Comparison of ENCODE assay signal across 22 mouse cellular contexts in the genomic region with DNA sequence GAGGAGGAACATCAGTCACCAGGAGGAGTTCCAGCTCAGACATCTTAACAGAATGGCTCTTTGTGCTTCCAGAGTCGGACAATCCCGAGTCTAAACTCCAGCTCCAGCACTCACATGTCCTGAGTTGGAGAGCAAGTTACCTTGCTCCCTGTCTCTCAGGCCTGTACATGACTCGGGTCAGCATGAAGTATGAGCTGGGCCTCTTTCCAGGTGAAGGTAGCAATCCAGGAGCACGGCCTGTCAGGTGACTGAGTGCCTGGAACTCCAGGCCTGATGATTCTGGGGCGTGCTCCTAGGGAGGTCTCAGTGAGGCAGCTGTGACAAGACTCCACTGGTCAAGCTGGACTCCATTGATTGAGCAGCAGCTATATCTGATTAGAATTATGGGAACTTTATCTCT.
DNase-seq lines count a peak whose midpoint lies in the region; ATAC-seq and TF ChIP-seq lines count a peak whose summit lies in the region.
"Had no signal": no experiment of that assay in that cellular context is flagged by ENCODE, and none has a peak within 500 bp of the region (broad histone marks: within the 10 kb centered on the region; RNA-seq: fewer than 3 reads in every experiment).

No protein-coding gene starts in this region.

- no peak for TF ChIP-seq POLR2A in testis, adult 2 months (IDR thresholded peaks at IDR 0.05; ENCODE audit: control insufficient read depth, low read depth, low read length)

- WGBS in kidney, embryonic 15.5 days: 80% methylated on average over 5 of the region's 5 CpGs
- 88% methylated on average over 5 of the region's 5 CpGs for WGBS in forebrain, embryonic 10.5 days

- no peak for ATAC-seq in kidney, embryonic 15.5 days (replicated peaks; ENCODE audit: low FRiP score)
- ATAC-seq: CD4-positive, CD25-positive, alpha-beta regulatory T cell, adult 4 months; forebrain, embryonic 14.5 days had no signal

- H3K27me3 ChIP-seq in kidney, embryonic 15.5 days: no peaks in the 10 kb centered on the region
- no peaks in the 10 kb centered on the region for H3K27me3 ChIP-seq in testis, adult 2 months (ENCODE audit: control insufficient read depth, insufficient read depth, low read length)
- no peaks in the 10 kb centered on the region for H3K27me3 ChIP-seq in forebrain, embryonic 10.5 days (ENCODE audit: poor library complexity, severe bottlenecking)
- H3K27me3 ChIP-seq: hindbrain, embryonic 12.5 days had no signal

- H3K4me1 ChIP-seq in kidney, embryonic 15.5 days: 0 out of 2 replicates have a peak, but pooled peaks cover under 1% of the 10 kb centered on the region
- H3K4me1 ChIP-seq in testis, adult 2 months (ENCODE audit: control insufficient read depth, insufficient read depth, low read length): no peaks in the 10 kb centered on the region; the same call in 1 of the 2 replicates
- 0 out of 2 replicates have a peak, but pooled peaks cover 3% of the 10 kb centered on the region for H3K4me1 ChIP-seq in forebrain, embryonic 10.5 days
- H3K4me1 ChIP-seq: hindbrain, embryonic 12.5 days had no signal

- H3K4me3 ChIP-seq in kidney, embryonic 15.5 days (replicated peaks): no peak overlapping the region
- H3K4me3 ChIP-seq in testis, adult 2 months (ENCODE audit: control insufficient read depth, low read depth, low read length): no peak overlapping the region
- no peak overlapping the region for H3K4me3 ChIP-seq in forebrain, embryonic 10.5 days
- H3K4me3 ChIP-seq: embryonic facial prominence, embryonic 10.5 days; heart, embryonic 10.5 days; hindbrain, embryonic 12.5 days had no signal

- H3K27ac ChIP-seq in kidney, embryonic 15.5 days: no peak overlapping the region
- H3K27ac ChIP-seq in testis, adult 2 months (ENCODE audit: control insufficient read depth, insufficient read depth, low read depth, low read length): peak overlapping the region; percentile 28; the same call in 1 of the 2 replicates
- no peak overlapping the region for H3K27ac ChIP-seq in forebrain, embryonic 10.5 days
- H3K27ac ChIP-seq: embryonic facial prominence, embryonic 10.5 days; heart, embryonic 10.5 days; hindbrain, embryonic 12.5 days had no signal

- peak; percentile 49 for DNase-seq in kidney, adult 11 months
- DNase-seq in kidney, postnatal 25 days: peak; percentile 41 to 70
- no peak for DNase-seq in kidney, postnatal 14 days
- no peak for DNase-seq in testis, postnatal 10 days (ENCODE audit: low spot score)
- no peak for DNase-seq in forebrain, embryonic 10.5 days (ENCODE audit: extremely low spot score, low spot score)
- DNase-seq: adrenal gland, adult 8-10 months; adrenal gland, postnatal 36 days; B cell, adult 2 months; cerebellum, adult 2 months; cerebellum, postnatal 10 days; gastrocnemius, postnatal 36 days; heart, adult 18-20 months; heart, postnatal 10 days; heart, postnatal 4 days had no signal

- no peak for TF ChIP-seq CTCF in testis, adult 2 months (IDR thresholded peaks at IDR 0.05; ENCODE audit: control insufficient read depth, insufficient read depth, insufficient replicate concordance, low read depth, low read length)

- no peak overlapping the region for H3K4me2 ChIP-seq in kidney, embryonic 15.5 days
- H3K4me2 ChIP-seq: hindbrain, embryonic 12.5 days had no signal

- H3K36me3 ChIP-seq in kidney, embryonic 15.5 days: peaks cover 7% of the 10 kb centered on the region; the same call in 1 of the 2 replicates
- no peaks in the 10 kb centered on the region for H3K36me3 ChIP-seq in testis, adult 2 months (ENCODE audit: control insufficient read depth, insufficient read depth, low read length)
- H3K36me3 ChIP-seq in forebrain, embryonic 10.5 days (replicated peaks): 0 out of 2 replicates have a peak, but pooled peaks cover 1% of the 10 kb centered on the region
- H3K36me3 ChIP-seq: embryonic facial prominence, embryonic 10.5 days; hindbrain, embryonic 12.5 days had no signal

- H3K9me3 ChIP-seq in kidney, embryonic 15.5 days (replicated peaks): no peaks in the 10 kb centered on the region
- H3K9me3 ChIP-seq in forebrain, embryonic 10.5 days: no peaks in the 10 kb centered on the region
- H3K9me3 ChIP-seq: embryonic facial prominence, embryonic 10.5 days; G1E; heart, embryonic 10.5 days; hindbrain, embryonic 12.5 days had no signal

- no peak overlapping the region for H3K9ac ChIP-seq in kidney, embryonic 15.5 days
- H3K9ac ChIP-seq: hindbrain, embryonic 12.5 days had no signal

Comparison
In these comparisons a context has a peak if more than half of its experiments do, and no peak if none do; other contexts are left out.
1. DNase-seq: peak in kidney, adult 11 months (single experiment) and kidney, postnatal 25 days (2 of 2); none in kidney, postnatal 14 days (single experiment), testis, postnatal 10 days (single experiment) and forebrain, embryonic 10.5 days (single experiment).